Mouse (Mus musculus) thymus, postnatal 36 days (tissue): Measurements from ENCODE around the gene Fhl3.

Experiments used
- DNase-seq, 2 experiments: peaks; one replicate each; pipeline ENCODE4 v3.0.0; 2022; ENCODE audit warnings: mixed read lengths in 2 of 2

Gene Fhl3

DNA sequence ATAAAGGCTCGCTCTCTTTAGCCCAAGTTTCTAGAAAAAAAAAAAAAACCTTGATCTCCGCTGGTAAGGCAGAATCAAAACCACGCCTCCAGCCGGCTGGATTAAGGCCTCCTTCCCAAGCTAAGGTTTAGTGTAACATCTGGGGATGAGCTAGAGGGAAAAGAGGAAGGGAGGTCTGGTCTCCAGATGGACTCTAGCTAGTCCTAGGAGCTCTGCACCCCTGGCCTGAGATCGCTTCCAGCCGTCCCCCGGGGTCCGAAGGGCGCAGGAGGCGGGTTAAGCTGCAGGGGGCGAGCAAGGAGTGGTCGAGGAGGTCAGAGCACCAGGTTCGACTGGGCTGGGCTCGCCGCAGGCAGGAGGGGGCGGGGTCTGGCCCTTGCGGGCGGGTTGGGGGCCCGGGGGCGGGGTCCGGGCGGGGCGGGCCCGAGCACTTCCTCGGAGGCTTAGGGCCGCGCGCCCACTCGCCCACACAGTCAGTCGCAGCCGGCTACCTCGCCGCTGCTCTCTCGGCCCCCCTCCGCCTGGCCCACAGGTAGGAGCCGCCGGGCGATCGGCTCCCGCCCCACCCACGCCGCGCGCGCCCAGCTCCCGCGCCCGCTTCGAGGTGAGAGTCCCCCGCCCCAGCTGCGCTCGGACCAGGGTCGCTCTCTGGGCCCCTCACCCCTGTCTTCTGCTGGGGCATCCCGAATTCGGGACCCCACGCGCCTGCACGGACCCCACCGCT lies at the start of gene Fhl3:
Fhl3 (plus strand) TSS at position 454 of the 724 bp plus-strand sequence.
- DNase-seq, result peak; percentile 66 to 77

- DNase-seq, result no peak
Measured at GRCm38 (mm10) chr4:124652886-124653285, 47.6 kb upstream of the Fhl3 start.

DNA sequence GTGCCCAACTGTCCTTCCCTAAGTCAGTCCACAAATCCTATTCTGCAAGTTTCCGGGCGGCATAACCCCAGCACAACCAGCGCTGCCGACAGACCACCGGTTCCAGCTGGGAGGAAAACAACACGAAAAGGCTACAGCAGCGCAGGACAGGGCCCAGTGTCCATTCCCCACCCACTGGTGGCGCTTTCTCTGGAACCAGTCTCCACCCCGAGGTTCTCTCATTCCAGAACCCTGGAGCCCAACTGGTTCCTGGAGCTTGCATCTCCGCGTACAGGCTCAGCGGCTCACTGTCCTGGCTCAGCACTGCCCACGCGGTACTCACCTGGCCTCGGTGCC lies 44.0 kb upstream of the Fhl3 start, which contains the start of gene Pou3f1:
Pou3f1 (plus strand) TSS at position 290 of the 336 bp plus-strand sequence.
- no peak for DNase-seq

DNA sequence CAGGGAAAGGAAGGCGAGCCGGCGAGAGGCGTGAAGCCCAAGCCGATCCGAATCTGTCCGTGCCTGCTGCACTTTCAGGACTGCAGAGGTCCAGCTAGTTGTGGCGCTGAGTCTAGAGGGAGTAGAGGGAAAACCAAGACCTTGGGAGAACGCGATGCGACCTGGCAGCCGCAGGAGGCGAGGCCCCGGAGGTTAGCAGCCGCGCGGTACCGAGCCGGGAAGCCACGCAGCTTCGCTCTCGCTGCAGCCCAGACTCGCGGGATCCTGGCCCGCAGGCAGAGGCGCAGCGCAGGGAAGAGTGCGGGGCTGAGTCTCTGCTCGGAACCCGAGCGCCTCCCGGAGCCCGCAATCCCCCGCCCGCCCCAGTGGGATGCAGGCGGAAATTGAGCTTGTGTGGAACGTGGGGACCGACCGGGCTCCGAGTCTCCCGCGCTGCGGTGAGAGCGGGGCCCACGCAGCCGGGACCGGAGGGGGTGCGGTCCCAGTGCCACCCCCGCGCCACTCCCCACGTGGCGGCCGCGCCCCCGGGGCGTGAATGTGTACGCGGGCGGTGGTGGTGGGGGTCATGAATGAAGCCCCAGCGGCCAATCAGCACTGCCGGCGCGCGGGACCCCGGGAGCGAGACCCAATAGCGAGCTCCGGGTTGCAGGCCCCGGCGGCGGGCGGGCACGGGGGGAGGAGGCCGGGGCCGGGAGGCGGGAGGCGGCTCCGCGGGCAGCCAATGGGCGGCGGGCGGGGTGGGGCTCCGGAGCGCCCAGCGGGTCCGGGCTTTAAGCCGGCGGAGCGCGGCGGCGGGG lies 43.4 kb upstream of the Fhl3 start:
- DNase-seq, result peak; percentile 78 to 85

GRCm38 (mm10) chr4:124657781-124658180 lies 42.7 kb upstream of the Fhl3 start:
- peak in 1 of 2 experiments; percentile 35 for DNase-seq

DNA sequence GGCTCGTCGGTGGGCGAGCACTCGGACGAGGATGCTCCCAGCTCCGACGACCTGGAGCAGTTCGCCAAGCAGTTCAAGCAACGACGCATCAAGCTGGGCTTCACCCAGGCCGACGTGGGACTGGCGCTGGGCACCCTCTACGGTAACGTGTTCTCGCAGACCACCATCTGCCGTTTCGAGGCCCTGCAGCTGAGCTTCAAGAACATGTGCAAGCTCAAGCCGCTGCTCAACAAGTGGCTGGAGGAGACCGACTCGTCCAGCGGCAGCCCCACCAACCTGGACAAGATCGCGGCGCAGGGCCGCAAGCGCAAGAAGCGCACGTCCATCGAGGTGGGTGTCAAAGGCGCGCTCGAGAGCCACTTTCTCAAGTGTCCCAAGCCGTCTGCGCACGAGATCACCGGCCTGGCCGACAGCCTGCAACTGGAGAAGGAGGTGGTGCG lies 42.1 kb upstream of the Fhl3 start:
- no peak for DNase-seq

DNA sequence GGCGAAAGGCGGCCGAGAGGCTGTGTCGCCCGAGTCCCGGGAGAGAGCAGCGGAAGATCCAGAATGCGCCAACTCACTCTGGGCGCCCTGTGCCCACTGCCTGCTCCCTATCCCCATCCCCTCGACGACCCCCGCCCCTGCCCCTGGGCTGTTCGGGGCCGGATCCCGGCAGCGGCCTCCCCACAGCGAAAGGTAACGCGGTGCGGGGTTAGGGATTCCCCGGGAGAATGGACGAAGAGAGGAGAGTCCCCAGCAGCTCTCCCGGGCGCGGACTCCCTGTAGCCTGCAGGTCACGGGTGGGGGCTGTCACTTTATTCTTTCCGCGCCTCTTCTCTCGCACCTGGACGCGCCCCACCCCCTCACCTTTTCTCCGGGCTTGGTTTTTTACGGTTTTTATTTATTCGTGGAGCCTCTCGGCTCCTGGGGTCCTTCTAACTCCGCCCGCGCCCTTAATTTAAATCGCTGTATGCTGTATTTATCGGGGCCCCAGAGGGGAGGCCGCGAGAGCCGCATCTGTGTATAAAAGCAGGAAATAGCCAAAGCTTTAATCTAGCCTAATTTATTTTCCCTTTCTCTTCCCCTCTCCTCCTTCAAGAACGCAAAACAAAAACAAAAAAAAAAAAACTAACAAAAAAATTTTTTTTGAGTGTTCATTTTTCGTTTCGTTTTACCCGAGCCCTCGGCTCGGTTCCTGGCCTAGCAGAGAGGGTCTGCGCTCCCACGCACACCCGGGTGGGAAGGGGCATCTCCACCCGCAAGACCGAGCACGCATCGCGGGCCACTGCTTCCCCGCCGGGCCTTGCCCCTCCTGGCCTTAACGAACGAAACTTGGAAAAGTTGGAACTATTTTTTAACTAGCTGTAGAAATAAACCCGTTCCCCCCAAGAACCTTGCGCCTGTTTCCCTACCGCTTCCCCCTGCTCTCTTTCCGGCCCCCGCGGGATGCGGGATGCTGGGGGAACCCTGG lies 41.0 kb upstream of the Fhl3 start:
- DNase-seq, result no peak

DNA sequence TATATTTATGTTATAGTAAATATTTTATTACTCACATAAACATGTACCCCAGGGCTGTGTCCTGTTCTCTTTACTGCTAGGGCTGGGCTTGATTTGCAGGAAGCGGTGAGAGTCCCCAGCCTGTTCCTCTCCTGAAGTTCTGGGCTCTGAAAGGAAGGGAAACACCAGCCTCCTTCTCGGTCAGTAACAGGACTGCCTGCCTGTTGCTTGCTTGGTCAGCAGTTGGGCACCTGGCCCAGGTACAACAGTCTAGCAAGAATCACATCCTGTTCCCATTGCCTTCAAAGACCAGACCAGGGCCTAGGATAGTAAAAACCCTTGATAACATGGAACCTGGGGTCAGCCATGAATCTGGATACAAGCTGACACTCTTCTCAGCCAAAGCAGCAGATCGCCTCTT lies 39.9 kb upstream of the Fhl3 start:
- DNase-seq, result no peak

GRCm38 (mm10) chr4:124663034-124663433 lies 37.5 kb upstream of the Fhl3 start:
- DNase-seq, result no peak

DNA sequence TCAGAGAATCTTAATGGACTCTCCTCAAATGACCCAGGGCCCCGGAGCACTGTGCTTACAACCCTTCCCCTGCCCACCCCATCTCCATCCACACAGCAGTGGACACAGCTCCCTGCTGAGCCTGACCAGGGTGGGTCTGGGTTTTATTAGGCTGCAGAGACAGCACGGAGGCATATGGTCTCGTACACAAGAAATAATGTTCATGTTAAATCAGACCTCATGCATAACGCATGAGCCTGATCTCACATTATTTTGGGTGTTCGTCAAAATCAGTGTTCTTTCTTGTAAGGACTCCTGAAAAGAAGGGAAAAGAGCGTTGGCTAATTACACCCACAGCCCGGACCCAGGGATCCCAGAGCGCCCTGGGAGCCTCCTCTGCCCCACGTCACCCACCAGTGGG lies 36.3 kb upstream of the Fhl3 start:
- DNase-seq, result no peak

DNA sequence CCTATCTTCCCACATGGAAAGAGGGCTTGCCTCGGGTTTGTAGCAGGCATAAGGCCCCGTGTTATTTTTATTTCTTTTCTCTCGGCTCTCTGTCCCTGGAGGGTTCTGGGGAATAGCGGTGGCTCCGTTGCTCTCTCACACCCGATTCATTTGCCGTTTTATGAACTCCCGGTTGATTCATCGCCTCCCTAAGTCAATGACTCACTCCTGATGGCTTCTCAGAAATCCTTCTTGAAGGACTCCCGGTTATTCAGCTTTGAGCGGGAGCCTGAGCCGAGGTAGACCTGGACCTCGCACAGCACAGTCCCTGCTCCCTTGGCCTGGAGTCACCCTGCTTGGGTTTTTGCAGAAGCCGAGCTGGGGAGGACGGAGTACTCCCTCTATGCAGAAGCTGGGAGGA lies 35.9 kb upstream of the Fhl3 start:
- no peak for DNase-seq

GRCm38 (mm10) chr4:124667476-124668033 lies 32.9 kb upstream of the Fhl3 start:
- DNase-seq, result no peak

DNA sequence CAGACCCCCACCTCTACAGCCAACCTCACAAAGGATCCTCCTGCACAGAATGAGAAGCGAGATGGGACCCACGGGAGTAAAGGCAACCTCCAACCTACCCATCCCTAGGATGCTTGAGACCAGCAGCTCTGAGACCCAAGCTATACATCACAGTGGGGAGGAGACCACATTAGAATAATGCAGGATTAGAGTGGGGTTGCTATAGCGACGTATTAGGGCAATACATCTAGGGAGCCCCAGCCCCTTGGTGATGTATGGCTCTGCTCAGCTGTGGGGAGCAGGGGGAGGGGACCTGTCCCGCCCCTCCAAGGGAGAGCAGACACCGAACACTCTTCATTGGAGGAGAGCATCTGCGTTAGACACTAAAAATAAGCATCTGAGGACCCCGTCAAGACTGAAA lies 32.4 kb upstream of the Fhl3 start:
- no peak for DNase-seq

- DNase-seq, result no peak
Measured at GRCm38 (mm10) chr4:124670232-124670631, 30.3 kb upstream of the Fhl3 start.

DNA sequence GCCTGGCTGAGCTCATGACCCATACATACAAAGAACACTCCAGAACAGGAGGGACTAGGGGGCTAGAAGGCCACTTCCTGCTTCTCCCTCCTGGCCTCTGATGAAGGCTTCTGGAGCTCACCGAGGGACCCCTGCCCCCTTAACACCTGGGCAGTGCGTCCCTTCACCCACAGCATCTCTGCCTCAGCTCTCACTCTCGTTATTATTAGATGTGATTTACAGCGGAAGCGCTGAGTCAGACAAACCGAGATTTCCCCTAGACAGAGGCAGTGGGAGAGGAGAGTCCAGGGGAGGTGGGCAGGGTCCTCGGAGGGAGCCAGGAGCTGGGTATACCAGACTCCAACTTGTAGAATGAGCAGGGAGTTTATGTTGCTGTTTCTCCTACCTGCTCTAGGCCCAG lies 28.9 kb upstream of the Fhl3 start:
- no peak for DNase-seq

- no peak for DNase-seq
Measured at GRCm38 (mm10) chr4:124672347-124673320, 27.9 kb upstream of the Fhl3 start.

DNA sequence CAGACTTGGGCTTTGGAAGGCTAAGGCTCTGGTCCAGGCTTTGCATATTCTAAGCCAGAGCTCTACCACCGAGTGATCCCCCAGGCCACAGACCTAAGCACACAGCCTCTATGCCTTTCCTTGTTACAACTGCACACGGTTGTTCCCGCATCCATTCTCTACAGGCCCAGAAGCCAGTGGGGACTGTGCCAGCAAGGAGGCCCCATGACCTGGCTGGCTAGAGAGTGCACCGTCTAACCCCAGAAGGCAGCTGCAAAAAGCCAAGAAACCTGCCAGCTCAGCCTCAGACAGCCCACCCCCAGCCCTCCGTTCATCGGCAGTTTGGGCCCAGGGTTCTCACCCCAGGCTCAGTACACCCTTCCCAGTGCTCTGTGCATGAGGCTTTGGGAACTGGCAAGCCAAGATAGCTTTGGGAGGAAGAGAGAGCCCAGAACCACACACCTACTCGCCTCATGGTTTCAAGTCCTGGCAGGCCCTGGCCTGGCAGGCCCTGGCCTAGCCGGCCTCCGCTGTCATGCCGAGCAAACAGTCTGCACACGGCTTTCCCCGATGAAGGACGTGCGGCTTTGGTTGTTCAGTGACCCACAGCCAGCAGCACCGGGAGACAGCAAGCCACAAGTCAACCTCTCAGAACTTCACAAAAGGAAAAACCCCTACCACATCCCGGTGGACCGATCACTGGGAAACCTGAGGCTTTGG lies 26.0 kb upstream of the Fhl3 start:
- DNase-seq, result no peak

DNA sequence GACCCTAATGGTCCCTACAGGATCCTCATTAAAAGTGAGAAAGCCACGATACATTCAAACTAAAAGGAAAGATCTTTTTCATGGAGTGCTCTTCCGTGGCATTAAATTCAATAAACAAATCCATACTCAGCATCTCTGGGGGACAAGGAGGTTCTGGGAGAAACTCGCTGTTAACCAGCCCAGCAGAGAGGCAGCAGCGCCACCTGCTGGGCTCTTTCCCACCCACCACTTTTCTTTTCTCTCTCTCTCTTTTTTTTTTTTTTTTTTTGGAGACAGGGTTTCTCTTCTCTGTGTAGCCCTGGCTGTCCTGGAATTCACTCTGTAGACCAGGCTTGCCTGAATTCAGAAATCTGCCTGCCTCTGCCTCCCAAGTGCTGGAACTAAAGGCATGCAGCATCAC lies 25.5 kb upstream of the Fhl3 start:
- DNase-seq, result peak; percentile 33 to 37

DNA sequence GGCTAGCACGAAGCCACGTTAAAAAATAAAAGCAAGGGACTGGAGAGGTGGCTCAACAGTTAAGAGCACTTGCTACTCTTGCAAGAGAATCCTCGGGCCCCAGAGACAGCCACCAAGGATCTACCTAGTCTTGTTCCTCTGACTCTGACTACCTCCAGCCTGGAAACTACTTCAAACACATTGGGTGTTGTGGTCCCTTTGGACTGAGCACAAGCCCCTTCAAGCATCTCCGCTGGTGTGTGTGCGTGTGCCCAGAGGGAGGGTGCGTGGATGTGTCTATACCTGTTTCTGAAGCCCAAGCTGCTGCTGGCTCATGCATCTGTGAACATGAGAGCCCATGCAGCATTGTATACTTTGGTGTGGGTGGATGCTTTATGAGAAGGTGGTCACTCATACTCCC lies 24.5 kb upstream of the Fhl3 start:
- DNase-seq, result no peak

DNA sequence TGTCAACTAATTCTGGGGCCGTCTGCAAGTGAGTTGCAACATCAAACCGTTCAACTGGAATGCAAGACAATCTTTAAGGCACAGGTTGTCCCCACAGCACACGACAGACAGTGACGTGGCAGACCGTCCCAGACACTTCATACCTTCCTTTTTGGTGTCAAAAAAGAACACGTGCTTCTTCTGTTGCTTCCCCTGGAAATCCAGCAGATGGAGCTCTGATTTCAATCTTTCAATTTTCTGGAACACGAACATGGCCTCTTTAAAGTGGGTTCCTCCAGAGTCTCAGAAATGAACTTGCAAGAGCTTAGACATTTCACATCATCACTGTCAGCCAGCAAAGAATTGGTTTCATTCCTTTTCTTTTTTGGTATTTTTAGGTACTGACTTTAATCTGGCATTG lies 18.2 kb upstream of the Fhl3 start:
- DNase-seq, result no peak

- DNase-seq, result no peak
Measured at GRCm38 (mm10) chr4:124683474-124683873, 17.0 kb upstream of the Fhl3 start.
